Mouse (Mus musculus) activated CD4-positive, CD25-positive, alpha-beta regulatory T cell, adult 4 months (primary cell): Measurements from ENCODE around the gene Mier1. TPM values are rescaled to one million over a fixed set of nuclear protein-coding genes. Genes with fewer than 3 reads are reported as not detected.
"Not testable (repeated sequence)": the region's sequence is repeated elsewhere in the genome, so short reads cannot be mapped to it uniquely, and the experiment has no call there.

Experiments used
- ATAC-seq: one replicate; pipeline ENCODE4 v1.8.0; 2017
- polyA plus RNA-seq, 2 experiments: library from polyadenylated mRNA; unstranded; fragments of 100-300 nt; shearing (Covaris generic); gene quantifications; one replicate each; pipeline ENCODE4 v1.2.1; 2017

The Mier1 gene
- 10 to 100 TPM; 60.0 to 79.8 TPM for polyA plus RNA-seq

DNA sequence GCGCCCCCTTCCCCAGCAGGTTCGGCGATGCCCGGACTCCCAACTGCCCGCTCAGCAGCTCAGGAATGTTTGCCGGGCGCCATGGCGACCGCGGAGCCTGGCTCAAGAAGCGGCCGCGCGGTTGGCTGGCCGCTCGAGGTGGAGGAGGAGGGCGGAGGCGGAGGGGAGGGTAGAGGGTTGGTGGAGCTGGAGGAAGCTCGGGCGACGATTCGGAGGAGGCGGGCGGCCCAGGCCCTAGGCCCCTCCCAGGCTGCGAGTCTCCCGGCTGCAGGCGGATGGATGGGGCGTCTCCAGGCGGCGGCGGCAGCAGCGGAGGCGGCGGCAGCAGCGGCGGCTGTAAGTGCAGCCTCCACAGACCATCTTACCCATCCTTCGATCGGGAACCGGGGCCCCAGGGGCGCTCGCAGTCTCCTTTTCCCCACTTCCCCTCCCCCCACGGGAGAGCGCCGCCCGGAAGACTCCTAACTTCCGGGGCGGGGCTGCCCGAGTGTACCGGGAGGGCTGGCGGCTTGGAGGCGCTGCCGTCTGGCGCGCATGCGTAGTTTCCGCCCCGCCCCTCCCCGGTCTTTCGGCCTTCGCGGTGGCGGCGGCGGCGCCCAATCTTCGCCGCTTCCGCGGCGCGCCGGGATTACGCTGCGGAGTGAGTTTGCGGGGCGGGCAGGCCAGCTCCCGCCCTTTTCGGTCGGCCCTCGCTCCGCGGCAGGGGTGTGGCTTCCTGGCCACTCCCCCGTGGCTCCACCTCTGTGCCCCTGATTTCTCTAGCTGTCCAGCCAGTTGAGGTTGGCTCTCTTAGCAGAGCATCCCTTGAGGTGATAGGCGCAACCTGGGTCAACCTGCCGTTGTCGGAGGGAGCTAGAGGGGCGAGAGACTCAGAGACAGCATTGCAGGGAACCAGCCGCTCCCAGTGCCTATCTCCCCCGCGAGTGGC, at the start of gene Mier1, which contains the start of gene Wdr78:
TSS of gene Mier1 (plus strand) at position 207 of the 928 bp plus-strand sequence.
TSS of gene Wdr78 (minus strand) at position 372 of the 928 bp plus-strand sequence.
- ATAC-seq: peak; percentile 93

DNA sequence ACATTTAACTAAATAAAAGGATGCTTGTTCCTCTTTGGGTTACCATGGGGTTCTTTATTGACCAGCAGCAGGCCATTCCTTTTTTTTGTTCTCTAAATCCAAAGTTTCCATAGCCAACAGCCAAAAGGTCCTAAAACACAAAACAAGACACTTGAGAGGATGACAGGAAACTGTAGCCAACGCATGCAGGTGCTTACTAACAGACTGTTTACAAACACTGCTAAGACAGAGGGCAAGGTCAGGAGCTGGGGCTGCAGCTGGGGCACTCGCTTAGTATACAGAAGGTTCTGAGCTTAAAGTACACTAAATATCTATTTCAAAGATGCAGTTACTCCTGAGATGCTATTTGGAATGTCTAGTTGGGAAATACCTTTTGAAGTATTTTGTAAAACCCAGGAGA, 49.8 kb upstream of the Mier1 start:
- ATAC-seq: no peak

DNA sequence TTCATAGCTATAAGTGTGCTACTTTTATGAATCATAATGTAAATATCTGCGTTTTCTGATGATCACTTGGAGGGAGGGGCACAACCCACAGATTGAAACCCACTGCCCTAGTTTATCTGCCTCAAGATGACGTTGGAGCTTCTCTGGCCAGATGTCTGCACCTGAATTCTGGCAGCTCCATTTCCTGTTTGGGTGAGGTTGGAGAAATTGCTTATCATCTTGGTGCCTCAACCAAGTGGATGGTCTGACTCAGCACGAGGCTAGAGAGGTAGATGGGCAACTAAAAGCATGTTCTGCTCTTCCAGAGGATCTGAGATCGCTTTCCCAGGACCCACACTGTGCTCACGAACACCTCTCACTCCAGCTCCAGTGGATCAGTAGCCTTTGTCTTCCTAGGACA, 49.2 kb upstream of the Mier1 start:
- no peak for ATAC-seq

- no peak for ATAC-seq
Observed at GRCm38 (mm10) chr4:103067906-103068655, 46.1 kb upstream of the Mier1 start.

GRCm38 (mm10) chr4:103070631-103071030, 43.6 kb upstream of the Mier1 start:
- no peak for ATAC-seq

DNA sequence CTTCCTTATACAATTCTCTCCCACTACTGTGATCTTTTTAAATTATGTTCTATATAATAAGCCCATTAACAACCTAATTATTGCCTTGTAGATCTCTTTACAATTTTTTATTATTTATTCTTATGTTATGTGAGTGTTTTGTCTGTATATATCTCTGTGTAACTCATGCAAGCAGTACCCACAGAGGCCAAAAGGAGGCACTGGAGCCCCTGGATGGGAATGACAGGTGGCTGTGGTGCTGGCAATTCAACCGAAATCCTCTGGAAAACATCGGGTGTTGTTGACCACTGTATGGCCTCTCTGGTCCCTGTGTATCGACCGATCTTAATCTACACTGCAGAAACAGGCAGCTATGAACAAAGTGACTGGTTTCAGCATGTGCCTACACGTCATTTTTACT, 29.0 kb upstream of the Mier1 start:
- ATAC-seq: no peak

GRCm38 (mm10) chr4:103095921-103096320, 18.3 kb upstream of the Mier1 start:
- ATAC-seq: peak; percentile 52

DNA sequence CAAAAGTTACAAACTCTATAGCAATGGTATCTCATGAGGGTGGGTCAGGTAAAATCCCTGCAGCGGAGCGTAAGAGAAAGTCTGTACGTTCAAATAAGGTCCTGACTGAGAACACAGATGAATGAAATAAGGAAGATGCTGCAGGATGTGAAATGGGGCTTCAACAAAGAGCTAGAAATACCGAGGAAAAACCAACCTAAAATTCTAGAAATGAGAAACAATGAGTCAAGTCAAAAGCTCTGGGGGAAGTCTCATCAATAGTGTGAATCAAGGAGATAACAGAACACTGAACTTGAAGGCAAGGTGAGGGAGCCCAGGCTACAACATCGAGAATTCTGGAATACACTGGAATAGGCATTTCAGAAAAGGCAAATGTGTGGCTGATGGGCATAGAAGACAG, 15.7 kb upstream of the Mier1 start:
- no peak for ATAC-seq

GRCm38 (mm10) chr4:103112651-103113050, 1.5 kb upstream of the Mier1 start:
- ATAC-seq: no peak

DNA sequence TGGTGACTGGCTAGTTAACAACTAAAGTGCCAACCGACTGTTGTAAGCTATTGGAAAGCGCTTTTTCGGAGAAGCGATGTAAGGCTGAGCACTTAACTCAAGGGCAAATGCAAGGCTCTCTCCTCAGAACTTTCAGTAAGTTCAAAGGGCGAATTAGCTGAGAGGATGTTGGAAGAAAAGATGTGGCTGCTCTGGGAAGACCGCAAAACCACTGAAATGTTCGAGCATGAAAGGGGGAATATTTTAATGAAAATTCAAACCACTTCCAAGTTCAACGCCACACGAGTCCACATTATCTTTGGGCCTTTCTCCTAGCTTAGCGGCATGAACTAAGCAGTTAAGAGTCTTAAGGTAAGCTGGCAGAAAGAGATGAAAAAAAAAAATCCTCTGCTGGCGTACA, 788 bp upstream of the Mier1 start:
- no peak for ATAC-seq

DNA sequence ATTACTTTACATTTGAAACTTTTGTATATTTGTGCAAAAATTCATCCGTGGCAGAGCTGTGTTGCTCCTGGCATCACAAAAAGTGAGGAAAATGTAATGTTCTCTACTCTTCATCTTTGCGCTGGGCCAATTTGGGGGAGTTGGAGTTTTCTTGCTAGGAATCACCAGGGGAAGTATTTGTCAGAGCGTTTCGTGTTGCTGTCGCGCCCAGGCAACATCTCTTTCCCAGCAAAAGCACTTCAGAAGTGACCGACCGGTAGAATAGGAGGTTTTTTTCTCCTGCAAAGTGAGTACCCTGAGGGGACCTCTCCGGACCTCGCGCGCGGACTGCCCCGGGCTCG, 4.7 kb downstream of the Mier1 start:
- ATAC-seq: no peak

GRCm38 (mm10) chr4:103119229-103120027, 5.2 kb downstream of the Mier1 start:
- ATAC-seq: peak; percentile 37

DNA sequence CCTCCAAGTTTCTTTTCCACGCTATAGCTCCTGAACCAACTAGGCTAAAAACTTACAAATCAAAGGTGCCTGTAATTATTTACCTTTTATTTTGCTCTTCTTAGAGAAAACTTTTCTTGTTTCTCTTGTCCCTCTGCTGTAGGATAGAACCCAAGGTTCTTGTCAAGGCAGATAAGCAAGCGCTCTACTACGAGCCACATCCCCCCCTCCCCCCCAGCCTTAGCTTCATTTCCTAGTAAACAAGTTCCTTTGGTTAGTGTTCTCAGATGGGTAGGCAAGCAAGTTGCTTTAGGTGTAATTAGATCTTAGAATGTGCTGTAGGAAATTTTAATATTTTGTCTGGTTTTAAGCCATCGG, 5.8 kb downstream of the Mier1 start:
- ATAC-seq: peak; percentile 24

DNA sequence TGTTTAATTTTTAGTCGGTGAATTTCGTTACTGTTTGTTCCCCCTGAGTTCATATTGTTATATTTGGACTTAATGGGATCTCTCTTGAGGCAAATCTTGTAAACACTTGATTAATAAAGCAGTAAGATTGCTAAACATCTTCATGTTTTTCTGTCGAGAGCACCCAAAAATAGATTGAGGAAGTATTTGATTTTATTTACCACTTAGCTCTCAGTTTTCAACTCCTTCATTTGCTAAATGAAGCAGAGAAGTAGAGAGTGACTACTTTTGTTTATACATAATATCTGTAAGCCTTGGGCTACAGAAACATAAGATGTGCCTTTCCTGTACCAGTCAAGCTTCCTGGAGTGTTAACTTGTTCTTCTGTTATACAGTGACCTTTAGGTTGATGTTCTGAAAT, 6.2 kb downstream of the Mier1 start:
- ATAC-seq: no peak

- no peak for ATAC-seq
Observed at GRCm38 (mm10) chr4:103120874-103121389, 6.7 kb downstream of the Mier1 start.

DNA sequence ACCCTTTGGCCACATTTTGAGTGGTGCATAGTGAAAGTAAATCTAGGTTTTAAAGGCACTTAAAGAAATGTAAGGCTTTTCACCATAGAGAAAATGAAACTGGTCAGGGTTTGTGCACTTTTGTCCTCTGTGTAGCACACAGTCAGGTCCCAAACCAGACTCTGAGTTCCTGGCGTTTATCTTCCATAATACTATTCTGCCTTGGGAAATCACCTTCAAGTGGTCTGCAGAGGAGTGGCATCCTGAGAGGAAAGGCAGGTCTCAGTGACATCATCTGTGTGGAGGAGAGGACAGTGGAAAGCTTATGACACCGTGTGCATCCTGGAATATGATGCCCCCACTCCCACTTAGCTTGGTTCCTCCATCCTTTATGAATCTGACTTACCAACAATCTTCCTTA, 8.9 kb downstream of the Mier1 start:
- ATAC-seq: peak; percentile 34

- ATAC-seq: no peak
Observed at GRCm38 (mm10) chr4:103123606-103124005, 9.4 kb downstream of the Mier1 start.

DNA sequence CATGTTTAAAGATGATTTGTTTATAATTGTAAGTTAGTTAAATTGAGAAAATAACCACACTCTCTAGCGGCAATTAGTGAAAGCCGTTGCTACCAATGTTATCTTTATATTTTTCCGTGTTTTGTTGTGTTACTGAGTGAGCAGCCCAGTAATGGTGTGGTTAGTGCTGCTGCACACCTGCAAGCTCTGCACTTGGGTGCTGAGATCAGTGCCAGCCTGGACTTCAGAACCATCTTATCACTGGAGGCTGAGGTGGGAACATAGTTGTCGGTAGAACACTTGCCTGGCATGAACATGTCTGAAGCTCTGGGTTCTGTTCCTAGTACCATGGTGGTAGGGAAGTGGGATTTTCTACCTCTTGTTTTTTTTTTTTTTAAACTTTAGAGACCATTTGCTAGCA, 12.3 kb downstream of the Mier1 start:
- ATAC-seq: no peak

- ATAC-seq: no peak
Observed at GRCm38 (mm10) chr4:103136946-103137345, 22.8 kb downstream of the Mier1 start.

DNA sequence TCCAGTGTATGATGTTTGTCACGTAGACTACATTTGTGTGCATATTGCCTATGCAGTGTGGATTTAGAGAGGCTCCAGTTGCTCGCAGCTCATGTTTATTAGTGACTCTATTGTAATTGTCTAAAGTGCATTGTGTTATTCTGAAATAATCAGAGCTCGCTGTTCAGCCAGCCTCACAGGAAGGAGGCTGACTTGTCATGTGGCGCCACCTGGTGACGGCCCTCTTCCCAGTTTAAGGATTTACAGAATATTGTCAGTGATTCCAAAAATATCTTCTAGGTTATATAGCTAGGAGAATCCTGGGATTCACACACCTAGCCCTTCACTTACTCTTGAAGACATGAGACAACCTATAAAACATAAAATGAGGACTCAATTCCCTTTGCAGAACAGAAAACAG, 32.1 kb downstream of the Mier1 start:
- peak; percentile 69 for ATAC-seq

DNA sequence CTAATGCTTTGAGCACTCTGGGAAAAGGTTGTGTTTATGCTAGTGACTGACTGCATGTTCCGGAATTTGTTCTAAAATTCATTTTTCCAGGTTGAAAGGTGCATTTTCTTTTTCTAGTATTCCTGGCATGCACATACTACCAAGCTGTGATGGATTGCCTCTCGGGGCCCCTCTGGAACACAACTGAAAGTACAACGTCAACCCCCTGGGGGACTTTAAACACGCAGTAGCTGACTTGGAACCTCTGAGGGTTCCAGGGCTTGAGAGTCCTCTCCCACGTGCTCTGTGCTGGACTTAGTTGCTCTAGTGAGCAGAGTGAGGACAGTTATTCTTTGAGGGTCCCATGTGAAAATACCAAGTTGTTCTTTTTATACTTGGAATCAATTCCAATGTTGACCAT, 37.8 kb downstream of the Mier1 start:
- no peak for ATAC-seq

- ATAC-seq: no peak
Observed at GRCm38 (mm10) chr4:103158781-103159180, 44.6 kb downstream of the Mier1 start.

DNA sequence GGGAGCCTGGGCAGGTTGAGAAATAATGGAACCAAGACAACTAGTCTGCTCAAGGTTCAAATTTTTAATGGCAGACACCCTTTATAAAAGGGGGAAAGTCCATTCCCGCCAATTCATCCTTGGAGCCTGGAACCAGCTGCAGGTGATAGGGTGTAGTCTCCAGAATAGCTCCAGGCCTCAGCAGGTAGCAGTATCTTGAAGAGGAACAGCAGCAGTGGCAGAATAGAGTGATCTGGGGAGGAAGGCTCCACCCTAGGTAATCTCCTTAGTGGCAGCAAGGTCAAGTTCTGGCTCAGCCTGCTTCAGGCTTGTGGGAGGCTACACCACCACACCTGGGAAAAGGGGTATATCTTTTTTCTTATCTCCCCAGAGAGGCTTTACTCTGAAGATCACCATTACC, 52.0 kb downstream of the Mier1 start:
- ATAC-seq: not testable (repeated sequence)
